Mouse (Mus musculus) layer of hippocampus, adult 8-10 months (tissue): ENCODE results near the gene Ctnna3. TPM values are rescaled to one million over a fixed set of nuclear protein-coding genes. Genes with fewer than 3 reads are reported as not detected.
A peak's percentile ranks its signal among the peaks of the same experiment; 100 is the strongest.

Experiments
- DNase-seq, 2 experiments: peaks; one replicate each; pipeline ENCODE4 v3.0.0; 2022; ENCODE audit warnings: low spot score in 2 of 2
- total RNA-seq, 4 experiments: library from RNA; stranded (reverse); gene quantifications; 2 replicates each; pipeline ENCODE4 v1.2.4; 2022

Gene Ctnna3
- total RNA-seq, 4 experiments from 2014 or later: 2.3 to 3.2 (median 3.1) TPM

- no peak for DNase-seq
Observed at GRCm38 (mm10) chr10:63488346-63488745, 58.4 kb downstream of the Ctnna3 start.

GRCm38 (mm10) chr10:63523956-63524355, 94.1 kb downstream of the Ctnna3 start:
- DNase-seq: no peak

- no peak for DNase-seq
Observed at GRCm38 (mm10) chr10:63526027-63526426, 96.1 kb downstream of the Ctnna3 start.

GRCm38 (mm10) chr10:63532381-63532780, 102.5 kb downstream of the Ctnna3 start:
- DNase-seq: no peak

DNA sequence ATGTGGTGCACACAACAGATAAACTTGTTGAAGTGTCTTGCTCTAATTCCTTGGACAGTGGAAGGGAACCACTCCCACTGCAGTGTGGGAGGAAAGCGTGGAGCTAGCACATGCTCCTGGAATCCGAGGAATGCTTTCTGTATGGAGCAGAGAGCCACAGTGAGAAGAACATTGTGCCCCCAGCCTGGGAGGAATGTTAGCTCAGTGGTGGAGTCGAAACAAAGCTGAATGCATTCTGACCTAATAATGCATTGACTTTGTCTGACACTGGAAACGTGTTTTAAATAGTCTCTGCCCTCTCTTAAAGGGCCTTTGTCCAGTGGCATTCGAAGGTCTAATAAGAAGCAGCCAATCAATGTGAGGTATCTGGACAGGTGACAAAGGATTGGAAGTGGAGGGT, 111.9 kb downstream of the Ctnna3 start:
- no peak for DNase-seq

DNA sequence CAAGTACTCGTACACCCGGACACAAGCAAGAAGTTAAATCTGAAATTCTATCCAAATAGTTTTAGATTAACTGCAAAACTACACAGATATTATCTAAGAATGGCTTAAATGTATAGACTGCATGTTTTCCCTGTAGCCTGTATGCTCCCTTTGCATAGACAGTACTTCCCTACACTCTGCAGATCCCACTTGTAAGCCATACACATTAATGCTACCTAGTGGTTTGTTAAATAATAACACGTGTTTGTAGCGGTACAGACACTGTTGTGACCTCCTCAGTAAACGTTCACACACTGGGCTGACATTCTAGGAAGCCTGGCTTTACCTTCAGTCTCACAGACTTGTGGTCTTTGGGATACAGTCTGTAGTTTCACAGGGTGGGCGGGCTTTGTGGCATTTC, 112.6 kb downstream of the Ctnna3 start:
- DNase-seq: no peak

GRCm38 (mm10) chr10:63566691-63567090, 136.8 kb downstream of the Ctnna3 start:
- no peak for DNase-seq

DNA sequence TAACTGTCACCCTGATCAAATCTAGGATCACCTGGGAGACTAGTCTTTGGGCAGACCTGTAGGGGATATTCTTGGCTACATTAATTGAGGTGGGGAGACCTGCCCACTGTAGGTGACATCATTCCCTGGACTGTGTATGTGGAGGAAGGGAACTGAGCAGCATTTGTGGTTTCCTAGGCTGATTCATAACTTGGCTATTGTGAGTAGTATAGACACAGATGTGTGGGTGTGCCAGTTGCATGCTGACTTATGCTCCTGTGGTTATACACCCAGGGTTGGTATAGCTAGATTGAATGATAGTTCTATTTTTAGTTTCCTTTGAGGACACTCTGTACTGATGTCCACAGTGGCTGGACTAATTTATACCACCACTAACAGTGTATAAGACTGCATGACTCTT, 141.7 kb downstream of the Ctnna3 start:
- no peak for DNase-seq

DNA sequence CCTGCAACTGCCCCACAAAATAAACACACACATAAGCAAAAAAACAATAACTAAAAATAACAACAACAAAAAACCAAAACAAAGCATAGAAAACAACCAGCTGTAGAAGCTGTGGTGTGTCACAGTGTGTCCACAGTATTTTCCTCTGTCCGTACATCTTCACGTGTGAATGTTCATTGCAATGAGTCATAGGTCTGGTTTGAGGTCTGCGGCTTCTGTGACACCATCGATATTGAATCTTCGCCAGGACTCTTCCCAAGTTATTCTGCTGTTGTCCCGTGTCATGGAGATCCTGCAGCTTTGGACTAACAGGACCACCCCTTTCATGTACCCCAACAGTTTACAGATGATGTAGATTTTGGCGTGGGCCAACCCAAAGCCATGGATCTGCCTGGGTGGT, 143.0 kb downstream of the Ctnna3 start:
- DNase-seq: no peak

DNA sequence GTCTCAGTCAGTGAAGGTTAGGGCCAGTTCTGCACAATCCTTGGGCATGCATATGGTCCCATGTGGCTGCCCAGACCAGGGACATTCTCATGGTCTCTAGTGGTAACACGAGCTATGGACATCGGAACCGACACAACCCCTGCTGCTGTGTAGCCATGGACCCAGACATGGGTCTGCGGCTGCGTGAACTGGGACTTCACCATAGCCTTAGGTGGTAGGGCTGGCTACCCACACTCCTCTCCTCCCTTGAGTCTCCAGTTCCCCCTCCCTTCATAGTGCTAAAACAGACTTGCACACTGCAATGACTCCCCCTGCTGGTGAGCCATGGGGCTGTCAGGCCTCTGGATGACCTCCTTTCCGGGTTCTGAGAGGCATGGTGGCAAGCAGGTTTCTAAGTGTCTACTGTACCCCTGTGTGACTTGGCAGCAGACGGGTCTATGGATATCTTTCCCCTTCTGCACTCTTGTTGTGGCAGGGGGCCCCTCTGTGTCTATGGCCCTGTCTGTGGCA, 144.3 kb downstream of the Ctnna3 start:
- peak in 1 of 2 experiments; percentile 19 for DNase-seq

DNA sequence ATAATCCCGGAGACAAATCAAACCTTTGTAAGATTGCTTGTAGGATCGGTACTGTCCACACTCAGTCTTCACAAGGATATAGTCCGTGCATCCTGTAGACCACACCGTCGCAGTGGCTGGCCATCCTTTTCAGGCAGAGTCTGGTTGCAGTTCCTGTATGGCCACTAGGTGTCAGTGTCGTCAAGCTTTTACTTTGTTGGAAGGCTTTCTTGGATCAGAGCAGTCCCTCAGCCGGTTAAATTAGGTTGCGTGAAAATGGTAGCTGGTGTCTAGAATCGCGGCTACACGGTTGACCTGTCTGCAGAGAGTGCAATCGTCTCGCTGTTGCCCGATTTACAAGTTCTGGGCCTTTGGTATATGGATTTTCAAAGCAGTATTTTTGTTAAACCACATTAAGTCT, 152.7 kb downstream of the Ctnna3 start:
- peak; percentile 65 to 90 for DNase-seq

DNA sequence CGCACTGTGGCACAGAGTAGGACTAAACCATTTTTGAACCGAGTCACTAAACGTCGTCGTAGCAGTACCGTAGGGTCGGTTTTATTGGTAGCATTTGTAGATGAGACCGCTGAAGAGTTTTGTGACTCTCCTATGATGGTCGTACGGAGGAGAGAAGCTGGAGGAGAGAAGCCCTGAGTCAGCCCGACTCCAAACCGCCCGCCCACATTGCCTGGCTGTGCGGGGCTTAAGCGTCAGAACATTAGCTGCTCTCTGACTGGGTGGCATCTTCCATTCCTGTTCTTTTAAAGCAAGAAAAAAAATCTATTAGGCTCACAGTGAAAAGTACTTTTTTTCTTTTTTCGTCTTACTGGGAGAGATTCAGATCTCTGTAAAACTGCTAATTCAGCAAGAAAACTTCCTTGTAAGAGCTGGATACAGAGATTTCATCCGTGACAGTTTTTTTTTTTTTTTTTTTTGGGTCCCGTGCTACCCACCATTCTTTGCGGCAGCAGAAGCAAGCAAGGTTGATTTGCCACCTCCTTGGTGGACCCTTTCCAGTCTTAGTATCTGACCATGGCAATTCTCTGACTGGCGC, 154.0 kb downstream of the Ctnna3 start:
- no peak for DNase-seq

DNA sequence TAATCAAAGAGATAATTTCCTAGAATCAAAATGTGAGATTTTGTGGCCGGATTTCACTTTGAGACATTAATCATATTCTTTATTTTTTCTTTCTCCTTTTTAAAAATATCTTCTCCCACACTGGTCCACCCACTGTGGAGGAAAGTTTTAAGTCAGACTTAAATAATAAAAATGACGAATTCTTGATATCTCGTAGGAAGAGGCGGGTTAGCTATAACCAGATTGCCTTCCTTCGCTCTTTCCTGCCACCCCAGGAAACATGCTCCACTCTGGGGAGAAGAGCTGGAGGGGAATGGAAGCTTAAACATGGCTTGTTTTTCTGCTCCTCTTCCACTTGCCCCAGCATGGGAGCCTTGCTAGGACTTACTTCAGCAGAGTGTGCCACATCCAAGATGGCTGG, 169.5 kb downstream of the Ctnna3 start:
- no peak for DNase-seq

- no peak for DNase-seq
Observed at GRCm38 (mm10) chr10:63601206-63601605, 171.3 kb downstream of the Ctnna3 start.

- no peak for DNase-seq
Observed at GRCm38 (mm10) chr10:63628546-63628945, 198.6 kb downstream of the Ctnna3 start.

DNA sequence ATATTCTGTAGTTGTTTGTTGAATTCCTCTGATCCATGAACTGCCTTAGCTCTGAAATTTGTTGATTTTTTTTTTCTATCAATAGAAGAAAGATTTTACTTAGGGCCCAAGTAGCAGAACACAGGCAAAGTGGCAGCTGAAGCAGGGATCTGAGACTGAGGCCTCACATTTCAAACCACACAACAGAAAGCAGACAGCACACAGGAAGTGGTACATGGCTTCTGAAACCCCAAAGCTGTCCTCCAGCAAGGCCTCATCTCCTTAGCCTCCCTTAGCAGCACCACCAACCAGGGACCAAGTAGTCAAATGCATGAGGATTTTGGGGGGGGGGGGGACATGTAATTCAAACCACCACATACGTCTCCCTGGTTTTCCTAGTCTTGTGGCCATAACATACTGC, 204.0 kb downstream of the Ctnna3 start:
- no peak for DNase-seq

- no peak for DNase-seq
Observed at GRCm38 (mm10) chr10:63637987-63638386, 208.1 kb downstream of the Ctnna3 start.

GRCm38 (mm10) chr10:63647300-63647699, 217.4 kb downstream of the Ctnna3 start:
- no peak for DNase-seq

GRCm38 (mm10) chr10:63650307-63650706, 220.4 kb downstream of the Ctnna3 start:
- DNase-seq: no peak

GRCm38 (mm10) chr10:63652887-63653286, 223.0 kb downstream of the Ctnna3 start:
- no peak for DNase-seq

GRCm38 (mm10) chr10:63653571-63653970, 223.7 kb downstream of the Ctnna3 start:
- DNase-seq: no peak

- DNase-seq: no peak
Observed at GRCm38 (mm10) chr10:63654560-63654959, 224.7 kb downstream of the Ctnna3 start.

DNA sequence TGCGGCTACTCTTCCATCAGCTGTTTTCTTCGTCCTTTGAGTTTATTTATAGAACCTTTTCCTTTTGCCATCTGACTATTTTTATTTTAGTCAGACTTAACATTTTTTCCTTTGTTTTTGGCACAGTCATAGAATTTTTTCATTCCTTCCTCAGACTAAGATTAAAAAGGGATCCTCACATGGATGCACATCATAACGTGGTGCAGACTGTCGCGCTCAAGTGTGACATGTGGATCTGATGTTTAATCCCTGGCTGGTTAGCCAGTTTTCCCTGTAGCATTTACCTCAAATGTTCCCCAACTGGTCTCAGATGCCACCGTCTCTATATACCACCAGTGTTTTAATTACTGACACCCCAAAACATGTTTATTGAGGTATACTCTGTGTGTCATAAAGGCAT, 246.4 kb downstream of the Ctnna3 start:
- DNase-seq: no peak

DNA sequence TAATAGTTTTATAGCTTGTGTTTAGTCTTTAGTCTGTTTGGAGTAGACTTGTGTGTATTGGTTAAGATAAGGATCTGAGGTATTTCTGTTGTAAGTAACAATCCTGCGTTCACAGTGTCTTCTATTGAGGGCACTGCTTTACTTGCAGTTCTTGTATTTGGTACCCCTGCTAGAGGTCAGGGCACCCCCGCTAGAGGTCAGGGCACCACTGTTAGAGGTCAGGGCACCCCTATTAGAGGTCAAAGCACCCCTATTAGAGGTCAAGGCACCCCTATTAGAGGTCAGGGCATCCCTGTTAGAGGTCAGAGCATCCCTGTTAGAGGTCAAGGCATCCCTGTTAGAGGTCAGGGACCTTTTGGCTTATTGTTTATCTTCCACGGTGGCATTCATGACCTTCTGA, 259.3 kb downstream of the Ctnna3 start:
- DNase-seq: no peak
